In the genomic region with DNA sequence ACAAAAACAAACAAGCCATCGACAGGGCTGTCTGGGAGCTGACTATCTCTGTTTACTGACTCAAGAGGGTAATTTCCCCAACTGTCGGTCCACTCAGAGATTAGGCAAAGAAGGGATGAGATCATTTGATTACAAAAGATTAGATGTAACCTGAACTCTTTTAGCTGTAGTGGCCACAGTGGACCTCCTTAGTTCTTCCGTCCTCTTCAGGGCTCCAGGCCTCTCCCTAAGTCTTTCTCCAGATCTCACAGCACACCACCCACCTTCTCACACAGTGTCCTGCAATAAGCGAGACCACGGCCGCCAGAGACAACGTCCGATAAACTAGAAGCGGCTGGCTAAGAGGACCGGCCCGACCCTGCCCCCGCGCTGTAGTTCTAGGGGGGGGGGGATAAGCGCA, we compare ENCODE assay signal across 8 mouse cellular contexts. TPM values are rescaled to one million over a fixed set of nuclear protein-coding genes. Genes with fewer than 3 reads are reported as not detected.
DNase-seq lines count a peak whose midpoint lies in the region; ATAC-seq and TF ChIP-seq lines count a peak whose summit lies in the region.

No protein-coding gene starts in this region.

- H3K4me3 ChIP-seq in thymus, adult 2 months (ENCODE audit: control insufficient read depth, insufficient read depth, low read length), result peak overlapping the region; percentile 84
- peak overlapping the region; percentile 64 for H3K4me3 ChIP-seq in forebrain, embryonic 12.5 days (replicated peaks)
- peak overlapping the region; percentile 75 to 91 for H3K4me3 ChIP-seq in liver, embryonic 14.5 days (ENCODE audit: insufficient read depth in 1 of 2, low read depth in 2 of 2, low read length in 2 of 2)
- peak overlapping the region; percentile 64 for H3K4me3 ChIP-seq in stomach, embryonic 16.5 days (replicated peaks; ENCODE audit: low read length)

- WGBS in thymus, adult 2 months, result 4% methylated on average over 14 of the region's 14 CpGs
- WGBS in forebrain, embryonic 12.5 days, result 5% methylated on average over 14 of the region's 14 CpGs
- WGBS in liver, embryonic 14.5 days (ENCODE audit: insufficient replicate concordance), result under 1% methylated on average over 14 of the region's 14 CpGs
- WGBS in stomach, embryonic 16.5 days, result under 1% methylated on average over 14 of the region's 14 CpGs

- H3K36me3 ChIP-seq in thymus, adult 2 months (ENCODE audit: control insufficient read depth, insufficient read depth, low read length), result no peaks in the 10 kb centered on the region
- peaks cover 9% of the 10 kb centered on the region for H3K36me3 ChIP-seq in forebrain, embryonic 12.5 days (replicated peaks)
- peaks cover 4% of the 10 kb centered on the region for H3K36me3 ChIP-seq in liver, embryonic 14.5 days (replicated peaks; ENCODE audit: control insufficient read depth, insufficient read depth, low read depth)
- peaks cover 3% of the 10 kb centered on the region; the same call in 1 of the 2 replicates for H3K36me3 ChIP-seq in stomach, embryonic 16.5 days (ENCODE audit: control insufficient read depth, insufficient read depth, low read length)

- peak overlapping the region; percentile 9; the same call in 1 of the 2 replicates for H3K27ac ChIP-seq in thymus, adult 2 months (ENCODE audit: control insufficient read depth, insufficient read depth, low read length)
- 0 out of 2 replicates have a peak overlapping the region, but pooled peaks have one; percentile 36 for H3K27ac ChIP-seq in forebrain, embryonic 12.5 days
- H3K27ac ChIP-seq in liver, embryonic 14.5 days, result peak overlapping the region; percentile 68
- peak overlapping the region; percentile 86 for H3K27ac ChIP-seq in stomach, embryonic 16.5 days (ENCODE audit: low read length)

- no peaks in the 10 kb centered on the region; the same call in 1 of the 2 replicates for H3K27me3 ChIP-seq in thymus, adult 2 months (ENCODE audit: control insufficient read depth, insufficient read depth, low read length)
- H3K27me3 ChIP-seq in forebrain, embryonic 12.5 days, result peaks cover 34% of the 10 kb centered on the region
- peaks cover 3% of the 10 kb centered on the region; the same call in 1 of the 2 replicates for H3K27me3 ChIP-seq in liver, embryonic 14.5 days (ENCODE audit: control insufficient read depth, insufficient read depth, low read length)
- no peaks in the 10 kb centered on the region for H3K27me3 ChIP-seq in stomach, embryonic 16.5 days (ENCODE audit: control insufficient read depth, insufficient read depth, low read length)

- DNase-seq in thymus, adult 2 months, result no peak
- no peak for DNase-seq in thymus, adult 18-20 months
- DNase-seq in liver, embryonic 14.5 days (ENCODE audit: low read depth in 3 of 3, low spot score in 3 of 3), result no peak
- DNase-seq in frontal cortex, postnatal 36 days (ENCODE audit: low spot score in 2 of 2), result no peak
- no peak for DNase-seq in adrenal gland, postnatal 4 days (ENCODE audit: low spot score in 2 of 2)

- no peak for TF ChIP-seq EP300 in liver, embryonic 14.5 days (IDR thresholded peaks at IDR 0.05; ENCODE audit: low read depth)

- peaks cover 13% of the 10 kb centered on the region for H3K4me1 ChIP-seq in thymus, adult 2 months (replicated peaks; ENCODE audit: control insufficient read depth, insufficient read depth, low read length)
- peaks cover 19% of the 10 kb centered on the region for H3K4me1 ChIP-seq in forebrain, embryonic 12.5 days
- H3K4me1 ChIP-seq in liver, embryonic 14.5 days (replicated peaks; ENCODE audit: control insufficient read depth in 2 of 2, insufficient read depth in 2 of 2, low read length in 1 of 2), result peaks cover 30 to 38% of the 10 kb centered on the region in 2 experiments
- peaks cover 22% of the 10 kb centered on the region; the same call in 1 of the 2 replicates for H3K4me1 ChIP-seq in stomach, embryonic 16.5 days (ENCODE audit: control insufficient read depth, insufficient read depth, low read length)

- TF ChIP-seq CTCF in thymus, adult 2 months (IDR thresholded peaks at IDR 0.05; ENCODE audit: borderline replicate concordance, control insufficient read depth, extremely low read depth, insufficient read depth, low read length, poor library complexity), result no peak
- no peak for TF ChIP-seq CTCF in liver, embryonic 14.5 days (IDR thresholded peaks at IDR 0.05; ENCODE audit: low read depth)

- peak overlapping the region; percentile 51; the same call in 1 of the 2 replicates for H3K9ac ChIP-seq in forebrain, embryonic 12.5 days
- H3K9ac ChIP-seq in liver, embryonic 14.5 days (replicated peaks), result peak overlapping the region; percentile 57
- peak overlapping the region; percentile 64 for H3K9ac ChIP-seq in stomach, embryonic 16.5 days (ENCODE audit: low read length)

- no peaks in the 10 kb centered on the region for H3K9me3 ChIP-seq in forebrain, embryonic 12.5 days
- H3K9me3 ChIP-seq in liver, embryonic 14.5 days (ENCODE audit: control insufficient read depth, low read length), result no peaks in the 10 kb centered on the region
- no peaks in the 10 kb centered on the region for H3K9me3 ChIP-seq in stomach, embryonic 16.5 days (replicated peaks; ENCODE audit: control insufficient read depth, low read length)

- peak overlapping the region; percentile 78 for H3K4me2 ChIP-seq in forebrain, embryonic 12.5 days
- peak overlapping the region; percentile 84 for H3K4me2 ChIP-seq in liver, embryonic 14.5 days (ENCODE audit: low read depth)
- H3K4me2 ChIP-seq in stomach, embryonic 16.5 days (ENCODE audit: low read depth, low read length), result peak overlapping the region; percentile 77

- ATAC-seq in forebrain, embryonic 12.5 days (ENCODE audit: low FRiP score), result peak; percentile 49
- ATAC-seq in liver, embryonic 14.5 days (ENCODE audit: insufficient read depth), result peak; percentile 16
- ATAC-seq in stomach, embryonic 16.5 days (ENCODE audit: insufficient read depth, low FRiP score), result peak; percentile 9; the same call in 1 of the 2 replicates
- no peak for ATAC-seq in cerebellum, adult (ENCODE audit: insufficient number of reproducible peaks, low FRiP score, low TSS enrichment)

- no peak for TF ChIP-seq POLR2A in thymus, adult 2 months (IDR thresholded peaks at IDR 0.05; ENCODE audit: control insufficient read depth, extremely low read depth, insufficient read depth, low read length, poor library complexity)

RNA-seq across cellular contexts. Expression of a gene that starts 0.2 kb away (rescaled TPM):
- 34.5 and 39.6 TPM in 2 replicates for polyA plus RNA-seq in thymus, adult 2 months (2012; rRNA removed)
- 4.5 and 6.0 TPM in 2 replicates for polyA plus RNA-seq in forebrain, embryonic 12.5 days (2016; fragmentation: Nextera tagmentation; extraction: Ambion mirVana)
- 2.8 and 3.3 TPM in 2 replicates for polyA plus RNA-seq in liver, embryonic 14.5 days (2012; rRNA removed)
- polyA plus RNA-seq in liver, embryonic 14.5 days (2014; fragmentation: Nextera tagmentation; extraction: Ambion mirVana), result 4.9 and 6.0 TPM in 2 replicates
- polyA plus RNA-seq in stomach, embryonic 16.5 days (2015; fragmentation: Nextera tagmentation; extraction: Ambion mirVana), result 13.2 and 16.5 TPM in 2 replicates
- 10 to 100 TPM; 17.8 to 22.5 TPM for total RNA-seq in adrenal gland, postnatal 4 days (2021)

RNA-seq across cellular contexts. Expression of a gene that starts 6.4 kb away (rescaled TPM):
- 30.5 and 43.6 TPM in 2 replicates for polyA plus RNA-seq in thymus, adult 2 months (2012; rRNA removed)
- 2.4 and 3.7 TPM in 2 replicates for polyA plus RNA-seq in forebrain, embryonic 12.5 days (2016; fragmentation: Nextera tagmentation; extraction: Ambion mirVana)
- 5.1 and 6.2 TPM in 2 replicates for polyA plus RNA-seq in liver, embryonic 14.5 days (2012; rRNA removed)
- polyA plus RNA-seq in liver, embryonic 14.5 days (2014; fragmentation: Nextera tagmentation; extraction: Ambion mirVana), result 7.3 and 8.0 TPM in 2 replicates
- polyA plus RNA-seq in stomach, embryonic 16.5 days (2015; fragmentation: Nextera tagmentation; extraction: Ambion mirVana), result 41.2 and 46.4 TPM in 2 replicates
- 10 to 100 TPM; 24.6 to 27.3 TPM for total RNA-seq in adrenal gland, postnatal 4 days (2021)

RNA-seq across cellular contexts. Expression of a gene that starts 42.1 kb away (rescaled TPM):
- polyA plus RNA-seq in thymus, adult 2 months (2012; rRNA removed), result 23.6 and 25.5 TPM in 2 replicates
- 10.3 and 12.0 TPM in 2 replicates for polyA plus RNA-seq in forebrain, embryonic 12.5 days (2016; fragmentation: Nextera tagmentation; extraction: Ambion mirVana)
- polyA plus RNA-seq in liver, embryonic 14.5 days (2012; rRNA removed), result 3.1 and 3.3 TPM in 2 replicates
- 2.2 and 3.5 TPM in 2 replicates for polyA plus RNA-seq in liver, embryonic 14.5 days (2014; fragmentation: Nextera tagmentation; extraction: Ambion mirVana)
- polyA plus RNA-seq in stomach, embryonic 16.5 days (2015; fragmentation: Nextera tagmentation; extraction: Ambion mirVana), result 11.3 and 11.8 TPM in 2 replicates
- total RNA-seq in adrenal gland, postnatal 4 days (2021), result 10 to 100 TPM; 19.5 to 23.7 TPM

RNA-seq across cellular contexts. Expression of a gene that starts 44.4 kb away (rescaled TPM):
- 0.91 and 1.2 TPM in 2 replicates for polyA plus RNA-seq in thymus, adult 2 months (2012; rRNA removed)
- polyA plus RNA-seq in forebrain, embryonic 12.5 days (2016; fragmentation: Nextera tagmentation; extraction: Ambion mirVana), result 2.2 and 2.9 TPM in 2 replicates
- polyA plus RNA-seq in liver, embryonic 14.5 days (2012; rRNA removed), result 0.05 and 0.07 TPM in 2 replicates
- 0.20 TPM in 1 of 2 replicates, not detected in the other for polyA plus RNA-seq in liver, embryonic 14.5 days (2014; fragmentation: Nextera tagmentation; extraction: Ambion mirVana)
- polyA plus RNA-seq in stomach, embryonic 16.5 days (2015; fragmentation: Nextera tagmentation; extraction: Ambion mirVana), result 0.47 and 0.90 TPM in 2 replicates
- total RNA-seq in adrenal gland, postnatal 4 days (2021), result 1 to 10 TPM; 4.2 to 4.3 TPM

Comparison
In these comparisons a context has a peak if more than half of its experiments do, and no peak if none do; other contexts are left out.
1. H3K27ac ChIP-seq: peak in every context shown above with its lines; median percentile 86 in stomach, embryonic 16.5 days; 68 in liver, embryonic 14.5 days; 36 in forebrain, embryonic 12.5 days; 9 in thymus, adult 2 months.